Mouse (Mus musculus): Measurements from ENCODE around the gene Fkbp1a.

Fkbp1a gene

GRCm38 (mm10) chr2:151608435-151608834, 66.2 kb downstream of the Fkbp1a start:
- DNase-seq (ENCODE audit: low read depth, low spot score): no peak

DNA sequence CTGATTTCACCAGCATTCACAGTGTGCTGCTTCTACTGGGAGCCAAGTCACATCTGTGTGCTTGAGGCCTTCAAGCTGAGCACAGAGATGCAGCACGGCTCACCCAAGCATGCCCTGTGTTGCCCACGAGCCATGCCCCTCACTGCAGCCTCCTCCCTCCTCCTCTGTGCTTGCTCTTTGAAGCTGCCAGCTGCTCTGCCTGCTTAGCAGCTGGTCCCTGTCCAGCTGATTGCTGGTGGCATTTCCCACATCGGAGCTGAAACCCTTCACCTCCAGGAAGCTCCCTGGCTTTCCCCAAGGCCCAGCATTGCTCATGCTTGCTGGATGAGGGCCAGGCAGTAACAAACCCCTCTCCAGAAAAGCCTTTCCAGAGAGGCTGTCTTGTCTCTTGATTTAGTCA, 67.7 kb downstream of the Fkbp1a start:
- no peak for DNase-seq (ENCODE audit: low read depth, low spot score)

All from mesoderm, embryonic 11.5 days (tissue).